Mouse (Mus musculus) splenic B cell, adult 2 months (primary cell): ENCODE results near the gene Sar1b.

Source experiments
- DNase-seq: peaks from one replicate; pipeline ENCODE4 v3.0.0-alpha.2; 2011; ENCODE audit warnings: low read depth, low spot score
- H3K27me3 ChIP-seq: 2 replicates; pipeline ENCODE4 v1.6.1; 2012; ENCODE audit warnings: mild to moderate bottlenecking, low read length, moderate library complexity, mixed read lengths; ENCODE audit not compliant: control insufficient read depth, poor library complexity, insufficient read depth, severe bottlenecking
- H3K36me3 ChIP-seq: 2 replicates; pipeline ENCODE4 v1.6.1; 2012; ENCODE audit warnings: mild to moderate bottlenecking, low read length, moderate library complexity, mixed read lengths; ENCODE audit not compliant: control insufficient read depth, poor library complexity, insufficient read depth, severe bottlenecking

Sar1b gene

DNA sequence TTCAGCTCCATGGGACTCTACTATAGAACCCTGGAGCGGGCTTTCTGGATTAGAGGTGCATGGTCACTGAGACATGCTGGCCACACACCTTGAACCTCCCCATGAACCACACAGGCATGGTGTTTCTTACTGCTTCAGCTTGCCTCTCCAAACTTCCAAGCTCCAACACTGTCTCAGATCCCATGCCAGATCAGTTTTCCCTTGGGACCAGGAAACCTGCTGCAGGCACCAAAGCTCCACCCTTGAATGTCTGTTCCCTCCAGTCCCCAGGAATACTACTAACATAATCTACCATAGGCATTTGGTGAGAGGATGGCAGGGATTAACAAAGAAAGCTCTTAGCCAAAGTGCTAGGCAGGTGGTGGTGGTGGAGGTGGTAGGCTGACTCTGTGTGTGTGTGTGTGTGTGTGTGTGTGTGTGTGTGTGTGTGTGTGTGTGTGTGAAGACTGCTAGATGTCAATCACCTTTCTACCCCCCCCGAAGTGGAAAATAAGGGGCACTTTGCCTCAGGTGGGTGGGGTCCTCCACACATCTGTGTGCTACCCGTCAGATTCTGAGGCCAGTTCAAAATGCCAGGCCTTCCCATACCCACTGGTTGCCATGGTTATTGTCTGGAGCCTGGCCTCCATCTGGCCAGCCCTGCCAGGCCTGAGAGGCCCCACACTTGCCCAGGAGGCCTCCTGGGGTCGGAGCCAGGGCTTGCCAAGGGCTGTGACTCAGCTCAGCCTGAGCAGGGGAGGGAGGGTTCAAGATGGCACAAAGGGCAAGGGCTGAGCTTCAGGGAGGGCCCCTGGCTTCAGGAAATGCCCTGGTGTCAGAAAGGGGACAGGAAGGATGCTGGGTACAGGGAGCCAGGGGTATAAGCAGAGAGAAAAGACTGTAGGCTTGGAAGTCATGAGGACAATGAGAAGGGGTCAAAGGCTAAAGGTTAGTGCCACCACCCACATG is 68.7 kb downstream of the Sar1b start:
- no peaks in the 10 kb centered on the region for H3K27me3 ChIP-seq
- peaks cover 10% of the 10 kb centered on the region; the same call in 1 of the 2 replicates for H3K36me3 ChIP-seq
- no peak for DNase-seq

GRCm38 (mm10) chr11:51832992-51833391 is 69.5 kb downstream of the Sar1b start:
- Histone ChIP-seq H3K36me3 (peaks cover 10% of the 10 kb centered on the region; the same call in 1 of the 2 replicates), H3K27me3 (no peaks in the 10 kb centered on the region)
- no peak for DNase-seq

DNA sequence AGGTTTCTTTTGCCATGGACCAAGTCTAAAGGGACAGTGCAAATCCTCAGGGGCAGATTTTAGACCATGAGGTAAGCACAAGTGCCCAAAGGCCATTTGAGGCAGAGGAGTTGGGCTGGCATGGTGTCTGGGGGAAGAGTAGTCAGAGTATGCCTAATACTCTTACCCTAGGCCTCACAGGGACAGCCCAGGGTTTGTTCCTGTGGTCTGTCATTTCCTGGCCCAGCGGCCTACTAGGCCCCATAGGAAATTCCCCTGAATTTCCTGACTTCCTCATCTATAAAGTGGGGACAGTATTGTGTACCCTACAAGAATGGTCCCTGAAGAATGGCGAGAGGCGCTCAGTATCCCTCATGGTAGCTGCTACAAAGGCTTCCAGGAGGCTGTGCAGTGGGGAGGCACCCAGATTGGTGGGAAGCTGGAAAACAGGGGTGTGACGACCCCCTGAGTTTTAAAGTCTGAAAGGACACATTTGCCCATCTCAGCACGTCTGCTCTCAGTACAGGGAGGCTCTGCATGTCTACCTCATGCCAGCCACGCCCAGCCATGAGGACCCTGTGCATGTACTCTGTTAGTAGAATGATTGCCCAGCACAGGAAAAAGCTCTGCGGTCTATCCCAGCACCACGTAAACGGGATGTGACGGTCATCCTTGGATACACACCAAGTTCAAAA is 70.0 kb downstream of the Sar1b start:
- Histone ChIP-seq H3K27me3 (no peaks in the 10 kb centered on the region), H3K36me3 (peaks cover 10% of the 10 kb centered on the region; the same call in 1 of the 2 replicates)
- DNase-seq: peak; percentile 23

GRCm38 (mm10) chr11:51834067-51834411 is 70.6 kb downstream of the Sar1b start:
- Histone ChIP-seq H3K36me3 (peaks cover 8% of the 10 kb centered on the region), H3K27me3 (no peaks in the 10 kb centered on the region)
- no peak for DNase-seq

DNA sequence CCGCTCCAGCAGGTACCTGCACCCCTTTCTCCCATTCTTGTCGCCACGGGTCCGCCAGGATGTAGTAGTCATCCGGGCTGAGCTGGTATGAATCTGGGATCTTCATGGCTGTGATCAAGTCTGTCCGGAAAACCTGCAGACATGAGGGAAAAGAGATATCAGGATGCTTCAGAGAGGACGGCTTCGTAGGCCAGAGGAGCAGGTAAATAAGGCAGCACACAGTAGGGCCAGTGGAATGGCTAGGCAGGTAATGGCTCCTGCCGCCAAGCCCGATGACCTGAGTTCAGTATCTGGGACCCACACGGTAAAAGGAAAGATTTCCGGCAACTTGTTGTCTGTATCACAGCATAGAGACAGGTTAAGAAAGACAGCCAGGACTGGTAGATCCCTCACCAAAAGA is 72.1 kb downstream of the Sar1b start:
- H3K27me3 ChIP-seq: no peaks in the 10 kb centered on the region
- peaks cover 6% of the 10 kb centered on the region for H3K36me3 ChIP-seq
- no peak for DNase-seq

- Histone ChIP-seq H3K36me3 (peaks cover 3% of the 10 kb centered on the region), H3K27me3 (no peaks in the 10 kb centered on the region)
- DNase-seq: no peak
Measured at GRCm38 (mm10) chr11:51836506-51836905, 73.0 kb downstream of the Sar1b start.

GRCm38 (mm10) chr11:51837164-51838153 is 74.0 kb downstream of the Sar1b start:
- H3K27me3 ChIP-seq: no peaks in the 10 kb centered on the region
- no peak for DNase-seq
- no peaks in the 10 kb centered on the region; the same call in 1 of the 2 replicates for H3K36me3 ChIP-seq

- H3K27me3 ChIP-seq: no peaks in the 10 kb centered on the region
- no peaks in the 10 kb centered on the region; the same call in 1 of the 2 replicates for H3K36me3 ChIP-seq
- DNase-seq: no peak
Measured at GRCm38 (mm10) chr11:51839106-51839505, 75.6 kb downstream of the Sar1b start.

DNA sequence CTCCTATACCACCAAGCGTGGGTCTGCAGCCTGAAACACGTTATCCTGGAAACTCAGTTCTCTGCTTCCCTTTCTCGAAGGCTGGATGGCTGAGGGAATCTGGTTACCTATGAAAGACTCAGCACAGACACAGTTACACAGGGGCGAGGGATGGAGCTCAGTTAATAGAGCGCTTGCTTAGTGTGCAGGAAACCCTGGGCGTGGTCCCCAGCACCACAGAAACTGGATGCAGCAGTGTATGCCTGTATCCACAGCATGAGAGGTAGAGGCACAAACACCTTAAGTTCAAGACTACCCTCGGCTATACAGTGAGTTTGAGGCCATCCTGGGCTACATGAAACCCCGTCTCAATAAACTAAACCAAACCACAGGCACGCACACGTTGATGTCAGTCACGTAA is 76.5 kb downstream of the Sar1b start:
- no peak for DNase-seq
- H3K27me3 ChIP-seq: no peaks in the 10 kb centered on the region
- H3K36me3 ChIP-seq: no peaks in the 10 kb centered on the region; the same call in 1 of the 2 replicates

DNA sequence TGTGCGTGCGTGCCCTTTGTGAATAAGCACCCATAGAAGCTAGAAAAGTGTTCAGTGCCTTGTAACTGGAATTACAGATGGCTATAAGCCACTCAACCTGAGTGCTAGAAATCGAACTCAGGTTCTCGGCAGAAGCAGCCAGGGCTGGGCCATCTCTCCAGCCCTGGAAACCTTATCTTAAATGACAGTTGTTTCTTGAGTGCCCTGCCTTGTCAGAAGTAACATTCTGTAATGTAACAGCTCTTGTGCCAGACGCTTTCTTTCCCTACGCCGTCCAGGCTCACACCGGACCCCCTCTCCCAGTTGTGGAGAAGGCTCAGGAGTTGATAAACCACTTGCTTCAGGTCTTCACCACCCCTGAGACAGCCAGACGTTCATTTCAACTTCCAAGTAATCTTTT is 77.2 kb downstream of the Sar1b start:
- H3K27me3 ChIP-seq: no peaks in the 10 kb centered on the region
- no peaks in the 10 kb centered on the region; the same call in 1 of the 2 replicates for H3K36me3 ChIP-seq
- DNase-seq: no peak

GRCm38 (mm10) chr11:51841149-51841548 is 77.7 kb downstream of the Sar1b start:
- no peak for DNase-seq
- no peaks in the 10 kb centered on the region for H3K27me3 ChIP-seq
- no peaks in the 10 kb centered on the region; the same call in 1 of the 2 replicates for H3K36me3 ChIP-seq
